Mouse (Mus musculus) adrenal gland, postnatal 25 days (tissue): ENCODE results near the gene Gimap1. TPM values are rescaled to one million over a fixed set of nuclear protein-coding genes. Genes with fewer than 3 reads are reported as not detected.

Source experiments
- DNase-seq: peaks from one replicate; pipeline ENCODE4 v3.0.0; 2021; ENCODE audit warnings: mixed read lengths
- long read RNA-seq: library from polyadenylated mRNA; stranded (forward); transcript quantifications from one replicate; pipeline ENCODE4 v2.0.0, GENCODE M21; 2021
- total RNA-seq: library from RNA; stranded (reverse); gene quantifications from 2 replicates; pipeline ENCODE4 v1.2.3, GENCODE M21; 2021

The Gimap1 gene
- 12.9 and 15.5 TPM in 2 replicates for total RNA-seq
- long read RNA-seq, transcript Gimap1-201 (3 exons, 1,493 nt), result major isoform, 11 of 20 reads
- long read RNA-seq, partial matches to known transcripts, result 1 of 20 reads
- long read RNA-seq, other reads (novel, unspliced or antisense), result 4 of 20 reads

DNA sequence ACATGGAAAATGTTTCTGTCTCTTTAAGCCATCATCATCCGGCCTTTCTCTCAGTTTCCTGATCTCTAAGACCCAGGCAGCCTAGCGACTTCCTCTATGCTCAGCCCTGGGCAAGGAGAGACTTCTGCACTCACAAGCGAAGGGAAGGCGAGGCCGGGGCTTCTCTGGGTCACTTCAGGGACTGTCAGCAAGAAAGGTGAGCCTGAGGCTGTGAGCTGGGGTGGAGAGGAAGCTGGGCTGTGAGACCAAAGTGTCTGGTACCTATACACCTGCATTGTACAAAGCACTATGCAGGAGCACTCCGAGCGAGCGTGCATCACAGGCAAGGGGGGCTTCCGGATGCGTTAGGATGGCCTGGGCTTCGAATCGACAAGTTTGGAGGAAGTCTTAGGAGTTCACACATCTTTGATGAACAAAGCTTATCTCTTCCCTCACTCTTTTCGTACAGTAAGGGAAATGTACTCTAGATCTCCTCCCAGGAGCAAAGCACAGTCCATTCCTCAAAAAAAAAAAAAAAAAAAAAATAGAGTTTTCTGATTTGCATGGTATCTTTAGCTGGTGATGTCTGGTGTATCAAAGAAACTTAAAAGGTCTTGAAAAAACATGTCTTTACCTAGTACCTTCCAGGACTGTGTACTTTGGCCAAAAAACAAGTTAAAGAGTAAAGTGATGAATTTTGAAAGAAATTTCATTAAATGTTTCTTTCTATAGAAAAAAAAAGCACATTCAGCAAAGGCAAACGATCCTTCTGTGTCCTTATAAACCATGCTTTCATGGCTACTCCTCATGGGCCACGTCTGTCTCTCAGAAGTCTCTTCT is at the start of gene Gimap1:
Gene Gimap1, plus strand, starts transcription at position 94 of the 819 bp plus-strand sequence.
- peak; percentile 24 for DNase-seq

DNA sequence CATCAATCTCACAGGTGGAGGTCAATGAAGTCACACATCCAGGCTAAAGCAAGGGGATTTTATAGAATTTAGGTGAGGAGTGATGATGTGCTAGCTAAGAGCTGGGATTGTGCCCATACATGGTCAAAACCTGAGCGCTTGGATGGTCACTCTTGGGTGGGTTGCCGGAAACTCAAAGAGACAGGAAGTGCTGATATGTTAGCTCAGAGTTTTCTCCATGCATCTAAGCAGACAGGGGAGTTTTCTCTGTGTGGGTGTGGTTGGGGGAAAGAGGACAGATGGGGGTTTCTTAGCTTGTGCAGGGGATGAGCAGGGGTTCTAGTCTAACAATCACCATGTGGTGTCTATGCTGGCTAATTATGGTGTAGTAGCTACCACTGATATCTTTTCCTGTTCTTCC is 49.5 kb upstream of the Gimap1 start:
- DNase-seq, result no peak

DNA sequence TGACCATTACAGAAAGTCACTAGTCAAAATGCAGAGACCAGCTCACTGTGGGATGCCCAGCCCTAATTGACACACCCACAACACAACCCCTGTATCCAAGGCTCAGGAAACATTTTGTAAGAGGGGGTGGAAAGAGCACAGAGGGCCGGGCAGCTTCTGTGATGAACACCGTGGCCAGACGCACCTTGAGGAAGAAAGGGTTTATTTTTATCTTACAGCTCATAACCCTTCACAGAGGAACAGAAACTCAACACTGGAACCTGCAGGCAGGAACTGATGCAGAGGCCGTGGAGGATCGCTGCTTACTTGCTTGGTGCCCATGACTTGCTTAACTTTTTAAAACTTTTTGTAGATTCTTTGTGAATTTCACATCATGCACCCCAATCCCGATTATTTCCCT is 45.9 kb upstream of the Gimap1 start:
- DNase-seq, result no peak

DNA sequence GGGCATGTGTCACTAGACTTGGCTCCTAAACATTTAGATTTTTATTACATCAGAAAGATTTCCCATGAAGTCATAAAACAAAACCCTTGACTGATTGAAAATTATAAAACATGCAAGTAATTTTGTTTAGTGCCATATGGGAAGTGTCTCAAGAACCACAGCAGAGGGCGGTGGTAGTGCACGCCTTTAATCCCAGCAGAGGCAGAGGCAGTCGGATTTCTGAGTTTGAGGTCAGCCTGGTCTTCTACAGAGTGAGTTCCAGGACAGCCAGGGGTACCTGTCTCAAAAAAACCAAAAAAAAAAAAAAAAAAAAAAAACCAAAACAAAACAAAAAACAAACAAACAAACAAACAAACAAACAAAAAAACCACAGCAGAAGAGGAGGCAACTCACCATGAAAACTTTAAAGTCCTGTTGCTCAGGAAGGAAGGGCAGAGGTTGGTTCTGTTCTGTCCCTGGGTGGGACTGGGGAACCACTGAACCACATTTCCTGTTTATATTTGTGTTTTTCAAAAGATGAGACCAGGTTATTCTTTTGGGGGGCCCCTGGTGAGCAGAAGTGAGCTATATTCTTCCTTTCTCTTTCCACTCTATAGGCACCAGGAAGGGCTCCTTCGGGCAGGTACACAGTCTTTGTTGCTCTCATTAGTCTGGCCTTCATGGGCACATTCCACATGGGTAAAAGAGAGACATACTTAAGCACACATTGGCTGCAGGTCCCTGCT is 41.9 kb upstream of the Gimap1 start:
- no peak for DNase-seq

DNA sequence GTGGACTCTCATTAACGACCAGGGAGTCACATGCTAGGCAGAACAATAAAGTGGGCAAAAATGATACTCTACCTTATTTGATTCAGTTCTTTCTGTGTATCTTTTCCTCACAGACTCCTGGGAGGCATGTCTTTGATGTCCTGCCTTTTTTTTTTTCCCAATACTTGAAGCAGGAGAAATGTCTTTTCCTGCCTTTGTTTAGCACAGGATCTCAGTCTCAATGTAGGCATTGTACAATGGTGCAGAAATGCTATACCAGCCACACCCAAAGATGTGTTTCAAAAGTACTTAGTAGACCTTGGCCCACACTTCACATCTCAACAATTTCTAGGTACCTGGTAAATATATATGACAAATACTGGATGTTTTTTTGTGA is 41.3 kb upstream of the Gimap1 start:
- DNase-seq, result no peak

DNA sequence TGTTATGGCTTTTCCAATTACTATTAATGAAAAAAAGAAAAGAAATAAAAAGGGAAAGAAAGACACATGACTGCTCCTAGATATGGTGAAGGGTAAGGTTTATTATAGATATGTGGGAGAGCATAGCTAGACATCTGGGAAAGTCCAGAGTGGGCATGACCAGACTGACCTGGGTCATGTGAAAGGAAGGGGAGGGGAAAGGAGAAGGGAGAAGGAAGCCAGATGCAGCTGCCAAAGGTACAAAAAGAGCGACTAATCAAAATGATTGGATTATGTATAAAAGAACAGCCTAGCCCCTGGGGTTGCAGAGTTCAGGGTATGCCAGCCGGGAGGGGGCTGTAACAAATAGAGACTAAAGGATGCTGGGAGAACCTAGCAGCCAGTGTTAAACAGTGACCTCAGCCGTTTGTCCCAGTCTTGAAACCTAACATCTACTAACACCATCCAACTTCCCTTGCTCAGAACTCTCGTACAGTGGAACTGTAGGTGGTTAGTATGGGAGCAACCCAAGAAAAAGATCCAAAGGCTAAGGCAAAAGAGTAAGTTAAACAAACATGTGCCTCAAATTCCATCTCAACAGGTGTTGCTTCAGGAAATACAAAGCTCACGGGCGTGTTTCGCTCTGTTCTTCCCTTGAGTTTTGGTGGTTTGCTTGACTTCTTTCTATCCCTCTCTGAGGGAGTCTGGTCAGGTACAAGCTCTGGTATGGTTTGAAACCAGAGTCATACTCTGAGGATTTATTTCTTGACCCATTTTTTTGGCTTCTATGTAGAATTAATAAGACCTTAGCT is 40.6 kb upstream of the Gimap1 start:
- no peak for DNase-seq

DNA sequence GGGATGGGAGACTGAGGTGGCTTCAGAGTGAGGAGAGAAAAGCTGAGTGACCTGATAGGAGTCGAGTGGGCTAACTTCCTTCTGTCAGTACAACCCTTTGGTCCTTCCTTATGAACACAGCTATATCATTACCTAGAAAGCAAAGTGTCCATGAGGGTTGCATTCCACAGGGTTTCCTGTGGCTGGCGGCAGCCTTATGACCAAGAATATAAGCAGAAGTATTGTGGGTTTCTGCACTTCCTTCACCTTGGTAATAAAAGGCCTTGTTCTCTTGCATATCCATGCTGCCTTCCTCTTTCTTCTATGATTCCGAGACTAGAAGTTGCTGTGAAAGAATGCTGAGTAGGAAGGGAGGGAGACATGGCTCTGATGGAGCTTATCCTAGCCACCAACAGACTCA is 40.0 kb upstream of the Gimap1 start:
- DNase-seq, result no peak

DNA sequence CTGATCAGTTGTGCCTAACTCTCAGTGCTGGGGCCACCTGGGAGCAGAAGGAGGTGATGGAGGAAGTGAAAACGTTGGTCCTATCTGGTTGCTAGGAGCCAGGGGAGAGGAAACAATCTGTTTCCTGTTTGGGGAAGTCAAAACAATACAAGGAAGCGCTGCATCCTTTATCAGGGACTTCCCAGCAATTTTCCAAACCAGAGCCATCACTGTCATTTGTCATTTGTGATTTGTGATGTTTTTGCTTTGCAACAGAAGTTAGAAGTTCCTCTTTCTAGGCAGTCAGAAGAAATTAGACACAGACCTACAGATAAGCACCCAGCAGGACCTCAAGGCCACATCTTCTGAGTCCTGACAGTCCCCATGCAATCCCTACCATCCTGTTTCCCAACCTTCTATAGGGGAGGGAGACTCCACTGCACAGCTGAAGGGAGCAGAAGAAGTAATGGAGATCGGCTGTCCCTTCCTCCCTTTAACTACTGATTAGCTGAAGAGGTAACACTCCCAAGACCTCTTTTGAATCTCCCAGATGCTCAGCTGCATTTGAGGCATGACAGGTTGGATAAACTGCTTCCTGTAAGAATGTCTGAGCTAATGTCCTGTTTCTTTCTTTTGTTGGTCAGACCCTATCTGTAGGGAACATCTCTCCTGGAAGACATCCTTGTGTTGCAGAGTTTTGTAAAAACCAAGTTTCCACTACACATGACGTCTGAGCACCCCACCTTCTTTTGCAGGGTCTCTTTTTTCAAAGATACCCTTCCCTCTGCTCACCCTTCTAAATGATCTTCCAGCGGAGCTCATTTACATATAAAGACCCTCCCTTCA is 38.4 kb upstream of the Gimap1 start:
- no peak for DNase-seq

DNA sequence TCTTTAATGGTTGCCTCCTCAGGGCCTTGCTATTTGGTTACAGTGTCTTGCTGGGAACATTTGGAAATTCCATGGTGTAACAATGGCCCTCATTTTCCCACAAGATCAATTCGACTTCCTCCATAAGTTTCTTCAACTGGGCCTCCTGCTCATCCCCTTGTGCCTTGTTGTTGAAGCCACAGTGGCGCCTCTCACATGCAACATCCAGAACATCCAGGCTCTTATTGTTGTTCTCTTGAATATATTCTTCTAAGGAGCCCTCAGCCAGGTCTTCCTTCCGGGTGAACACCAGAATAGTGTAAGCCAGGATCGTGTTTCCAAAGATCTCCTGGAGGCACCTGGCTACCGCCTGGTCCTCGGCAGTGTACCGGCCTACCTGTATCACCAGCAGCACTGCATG is 36.7 kb upstream of the Gimap1 start:
- no peak for DNase-seq

DNA sequence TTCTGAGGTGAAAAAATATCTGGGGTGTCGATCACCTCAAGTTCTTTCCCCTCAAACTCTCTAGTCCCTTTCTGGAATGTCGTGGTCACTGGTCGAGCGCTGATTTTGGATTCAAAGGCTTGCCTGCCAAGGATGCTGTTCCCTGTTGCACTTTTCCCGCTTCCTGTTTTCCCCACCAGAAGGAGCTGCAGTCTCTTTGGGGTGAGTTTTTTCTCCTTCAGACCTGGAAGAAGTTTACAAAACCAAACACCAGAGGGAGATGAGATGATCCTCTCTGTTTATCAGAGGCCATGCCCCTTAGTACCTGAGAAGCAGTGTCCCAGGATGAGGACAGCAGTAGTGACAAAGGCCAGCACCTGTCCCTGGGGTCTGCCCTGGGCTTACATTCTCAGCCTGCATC is 36.3 kb upstream of the Gimap1 start:
- DNase-seq, result no peak

DNA sequence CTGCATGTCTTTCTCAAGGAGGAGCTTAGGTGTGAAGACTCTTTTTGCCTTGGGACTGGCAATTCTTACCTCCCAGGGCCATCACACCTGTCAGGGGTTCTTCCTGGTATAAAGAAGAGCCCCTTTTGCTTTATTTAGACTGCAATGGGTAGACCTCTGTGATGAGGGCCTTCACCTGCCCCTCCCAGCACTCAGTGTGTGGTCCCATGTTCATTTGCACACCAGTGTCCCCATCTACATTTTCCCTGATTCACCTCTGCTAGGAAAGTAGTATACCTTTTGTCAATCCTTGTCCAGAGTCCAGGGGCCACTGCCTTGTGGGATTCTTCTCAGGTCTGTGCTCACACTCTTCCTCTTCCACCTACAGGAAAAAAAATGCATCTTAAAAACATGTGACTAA is 34.7 kb upstream of the Gimap1 start:
- no peak for DNase-seq

DNA sequence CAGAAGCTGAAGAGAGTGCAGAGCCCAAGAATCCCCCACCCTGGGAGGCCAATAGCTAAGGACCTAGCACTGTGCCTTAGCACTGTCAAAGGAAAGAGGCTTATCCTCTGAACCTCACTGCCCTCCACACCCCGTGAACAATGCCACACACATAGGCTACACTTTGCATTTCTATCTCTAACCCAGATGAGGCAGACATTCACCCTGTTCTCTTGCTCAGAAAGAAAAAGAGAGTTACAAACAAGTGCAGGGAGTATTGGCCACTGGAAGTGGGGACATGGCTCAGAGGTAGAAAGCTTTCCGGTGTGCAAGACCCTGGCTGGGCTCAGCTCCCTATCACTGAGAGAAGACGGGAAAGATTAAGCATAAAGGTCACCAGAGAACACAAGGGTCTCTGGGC is 32.7 kb upstream of the Gimap1 start:
- no peak for DNase-seq

DNA sequence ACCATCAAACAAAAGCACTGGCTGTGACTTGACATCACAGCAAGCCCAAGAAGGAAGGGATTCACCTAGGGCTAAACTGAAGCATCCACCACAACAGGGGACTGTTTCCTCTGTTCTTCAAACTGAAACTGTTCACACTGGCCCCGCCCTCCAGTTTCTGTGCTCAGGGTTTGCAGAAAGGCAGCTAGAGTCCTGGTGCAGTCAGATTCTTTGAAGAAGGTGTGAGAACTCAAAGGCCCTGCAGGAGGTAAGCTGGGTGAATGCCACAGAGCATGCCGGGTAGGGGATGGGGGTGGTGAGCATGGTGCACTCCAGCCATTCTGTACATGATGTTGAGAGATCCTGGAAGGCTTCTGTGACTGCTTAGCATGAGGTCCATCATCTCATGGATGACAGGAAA is 20.4 kb upstream of the Gimap1 start, which contains the start of the genes Gm28053 and Gimap7:
Gene Gm28053, plus strand, starts transcription at position 153 of the 400 bp plus-strand sequence.
Gene Gimap7, plus strand, starts transcription at position 167 of the 400 bp plus-strand sequence.
- DNase-seq, result no peak

DNA sequence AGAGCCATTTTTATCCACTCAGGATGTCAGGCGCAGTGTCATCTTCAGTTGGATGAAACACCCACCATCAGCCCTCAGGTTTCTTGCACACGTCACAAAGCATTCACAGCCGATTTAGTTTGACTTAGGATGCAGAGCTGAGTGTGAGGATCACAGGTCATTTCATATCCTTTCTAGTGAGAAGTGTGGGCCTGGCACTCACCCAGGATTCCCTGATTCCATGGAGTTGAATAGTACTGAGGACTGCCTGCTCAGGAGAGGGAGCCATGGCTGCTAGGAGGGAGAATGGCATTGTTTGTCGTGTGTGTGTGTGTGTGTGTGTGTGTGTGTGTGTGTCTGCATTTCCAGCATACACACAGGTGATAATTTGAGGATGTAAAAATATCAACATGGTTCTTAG is 18.5 kb upstream of the Gimap1 start:
- no peak for DNase-seq

DNA sequence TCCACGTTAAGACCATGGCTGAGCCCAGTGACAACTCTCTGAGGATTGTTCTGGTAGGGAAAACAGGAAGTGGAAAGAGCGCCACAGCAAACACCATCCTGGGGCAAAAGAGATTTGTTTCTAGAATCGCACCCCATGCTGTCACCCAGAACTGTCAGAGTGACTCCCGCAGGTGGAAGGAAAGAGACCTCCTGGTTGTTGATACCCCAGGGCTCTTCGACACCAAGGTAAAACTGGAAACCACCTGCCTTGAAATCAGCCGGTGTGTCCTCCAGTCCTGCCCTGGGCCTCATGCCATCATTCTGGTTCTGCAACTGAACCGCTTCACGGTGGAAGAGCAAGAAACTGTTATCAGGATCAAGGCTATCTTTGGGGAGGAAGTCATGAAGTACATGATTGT is 15.4 kb upstream of the Gimap1 start:
- no peak for DNase-seq

DNA sequence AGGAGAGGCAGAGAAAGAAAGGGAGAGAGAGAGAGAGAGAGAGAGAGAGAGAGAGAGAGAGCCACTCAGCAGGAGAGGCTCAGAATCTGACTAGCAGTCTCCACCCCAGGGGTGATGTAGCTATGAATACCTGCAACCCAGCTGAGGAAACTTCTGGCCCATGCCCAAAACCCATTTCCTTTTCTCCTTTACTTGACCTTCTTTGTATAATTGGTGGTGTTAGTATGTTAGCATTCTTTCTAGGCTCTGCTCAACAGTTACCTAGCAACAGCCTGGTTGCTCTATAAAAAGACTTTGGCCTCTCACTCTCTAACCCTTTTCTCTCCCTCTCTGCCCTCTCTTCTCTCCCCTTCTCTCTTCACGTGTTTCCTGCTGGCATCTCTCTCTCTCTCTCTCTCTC is 13.4 kb upstream of the Gimap1 start:
- no peak for DNase-seq

DNA sequence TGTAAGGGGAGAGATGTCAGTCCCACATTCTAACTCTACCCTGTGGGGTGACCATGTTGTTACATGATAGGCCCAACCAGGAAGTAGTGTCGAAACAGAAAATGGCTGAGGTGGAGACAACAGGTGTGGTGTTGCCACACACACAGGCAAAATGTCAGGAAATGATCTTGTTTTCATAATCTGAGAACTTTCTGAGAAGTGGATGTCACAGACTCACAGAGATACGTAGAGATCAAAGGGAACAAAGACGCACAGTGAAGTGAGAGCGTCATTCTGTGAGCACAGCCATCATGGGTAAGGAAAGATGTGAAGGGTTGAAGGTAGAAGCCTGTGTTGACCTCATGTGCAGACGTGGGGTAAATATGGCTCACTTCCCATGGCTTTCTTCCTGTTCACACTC is 11.1 kb upstream of the Gimap1 start:
- DNase-seq, result no peak

DNA sequence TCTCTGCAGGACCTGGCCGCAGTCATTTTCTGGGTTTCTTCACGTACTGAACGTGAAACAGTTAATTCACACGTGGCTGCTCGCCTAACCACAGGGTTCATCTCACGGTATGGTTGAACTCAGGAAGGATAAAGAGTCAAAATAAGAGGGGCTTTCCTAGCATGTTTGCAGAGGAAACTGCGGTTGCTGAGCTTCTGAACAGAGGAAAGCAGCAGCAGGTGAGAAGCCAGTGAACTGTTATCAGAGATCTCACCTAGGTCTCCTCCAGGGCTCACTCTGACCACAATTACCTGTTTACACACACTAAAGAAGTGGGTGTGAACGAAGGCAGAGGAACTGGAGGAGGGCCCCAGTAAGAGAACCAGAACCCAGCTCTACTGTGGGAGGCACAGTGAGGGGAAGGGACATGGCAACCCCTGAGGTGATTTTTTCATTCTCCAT is 6.0 kb upstream of the Gimap1 start:
- DNase-seq, result no peak

DNA sequence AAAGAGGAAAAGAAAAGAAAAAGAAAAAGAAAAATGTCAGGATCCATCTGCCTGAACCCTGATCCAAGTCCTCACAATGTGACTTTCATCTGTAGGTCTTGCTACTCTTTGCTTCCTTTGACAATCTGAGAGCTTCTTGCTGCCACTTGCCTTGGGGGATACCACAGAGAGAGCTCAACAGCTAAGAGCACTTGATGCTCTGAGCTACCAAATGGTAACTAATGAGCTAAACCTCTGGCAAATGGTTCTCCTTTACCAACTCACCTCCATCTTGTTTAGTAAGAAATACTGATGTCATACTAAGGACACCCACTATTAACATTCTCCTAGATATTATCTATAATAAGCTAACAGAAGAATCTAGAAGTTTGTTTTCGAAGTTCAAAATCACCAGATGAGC is 5.2 kb upstream of the Gimap1 start:
- DNase-seq, result no peak

DNA sequence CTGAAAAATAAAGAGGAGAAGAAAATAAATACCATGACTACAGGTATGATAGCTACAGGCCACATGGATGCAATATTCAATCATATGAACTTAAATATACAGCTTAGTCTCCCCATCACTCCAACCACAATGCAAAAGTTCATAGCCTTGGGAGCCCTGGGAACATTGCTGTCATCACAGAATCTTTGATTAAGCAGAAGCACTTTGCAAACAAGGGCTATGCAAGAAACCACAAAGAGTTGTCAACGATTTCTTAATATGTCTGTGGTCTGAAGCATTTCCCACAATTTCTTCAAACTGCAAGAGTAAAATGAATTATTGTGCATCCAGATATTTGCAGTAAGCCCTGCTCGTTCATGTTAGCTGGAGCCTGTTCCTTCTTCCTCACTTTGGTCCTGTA is 1.8 kb upstream of the Gimap1 start:
- DNase-seq, result no peak

DNA sequence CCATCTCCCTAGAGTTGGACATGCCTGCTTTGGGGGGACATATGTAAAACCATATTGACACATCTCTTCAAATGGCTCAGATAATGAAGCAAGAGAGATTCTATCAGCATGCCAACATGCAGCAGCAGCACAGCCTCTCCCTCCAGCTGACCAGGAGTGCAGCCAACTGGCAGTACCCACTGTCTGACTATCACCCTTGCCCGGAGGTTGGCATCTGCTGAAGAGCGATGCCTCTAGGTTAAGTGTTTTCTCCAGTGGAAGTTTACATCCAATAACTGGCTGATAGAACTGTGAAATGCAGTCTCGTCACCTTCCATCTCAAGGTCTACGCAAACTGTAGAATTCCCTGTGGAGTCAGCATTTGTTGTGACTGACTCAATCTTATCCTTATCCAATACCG is 1.2 kb upstream of the Gimap1 start:
- DNase-seq, result no peak

DNA sequence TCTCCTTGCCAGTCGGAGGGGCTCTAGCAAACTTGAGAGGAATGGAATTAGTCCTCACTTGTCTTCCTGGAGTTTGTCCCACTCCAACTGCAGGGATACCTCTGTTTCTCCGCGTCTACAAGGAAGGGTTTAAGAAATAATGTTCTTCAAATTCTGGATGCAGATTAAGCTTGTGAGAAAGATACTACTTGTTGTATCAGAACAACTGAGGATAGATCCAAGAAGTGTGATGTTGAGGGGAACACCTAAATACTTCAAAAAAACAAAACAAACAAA is 864 bp downstream of the Gimap1 start:
- DNase-seq, result no peak
